Comparison of ENCODE assay signal across 25 mouse cellular contexts in the genomic region with DNA sequence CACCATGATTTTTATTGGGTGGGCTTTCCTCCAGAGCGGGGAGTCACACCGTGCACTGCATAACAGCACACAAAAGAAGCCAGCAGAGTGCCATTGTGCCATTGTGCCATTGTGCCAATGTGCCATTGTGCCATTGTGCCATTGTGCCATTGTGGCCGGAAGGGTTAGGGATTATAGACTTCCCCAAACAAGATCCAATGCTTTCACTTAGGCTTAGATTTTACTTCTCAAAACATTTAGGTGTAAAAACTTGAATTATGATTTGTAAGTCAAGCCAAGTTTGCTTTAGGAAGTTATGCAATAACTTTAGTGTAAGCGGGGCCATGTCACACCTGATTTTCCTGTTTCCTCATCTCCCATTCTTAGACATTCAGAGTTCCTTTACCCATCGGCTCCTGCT.
DNase-seq lines count a peak whose midpoint lies in the region; ATAC-seq and TF ChIP-seq lines count a peak whose summit lies in the region.
"Had no signal": no experiment of that assay in that cellular context is flagged by ENCODE, and none has a peak within 500 bp of the region (broad histone marks: within the 10 kb centered on the region; RNA-seq: fewer than 3 reads in every experiment).

No protein-coding gene starts in this region.

- TF ChIP-seq CTCF in layer of hippocampus, adult 2 months (conservative IDR thresholded peaks at IDR 0.05), result no peak

- H3K27ac ChIP-seq in layer of hippocampus, adult 2 months, result no peak overlapping the region
- H3K27ac ChIP-seq: gastrocnemius, adult 2 months; heart, embryonic 15.5 days; hindbrain, embryonic 12.5 days; hindbrain, embryonic 15.5 days had no signal

- intact Hi-C loops in heart, postnatal 25 days (cut with DNase I), result no loop called here

- no peak overlapping the region for H3K4me3 ChIP-seq in layer of hippocampus, adult 2 months
- H3K4me3 ChIP-seq: gastrocnemius, adult 2 months; heart, embryonic 12.5 days; heart, embryonic 15.5 days; hindbrain, embryonic 12.5 days; hindbrain, embryonic 15.5 days had no signal

- peak; percentile 66 for DNase-seq in heart, adult 11 months
- no peak for DNase-seq in heart, postnatal 25 days (ENCODE audit: low spot score)
- peak; percentile 38 for DNase-seq in brain, adult 2 months (ENCODE audit: low read depth, low spot score)
- no peak for DNase-seq in layer of hippocampus, adult 2 months (ENCODE audit: low spot score in 2 of 2)
- no peak for DNase-seq in cerebellum, postnatal 10 days
- DNase-seq: adrenal gland, adult 8-10 months; adrenal gland, postnatal 25 days; cerebellum, adult 11 months; cerebellum, adult 2 months; cerebellum, adult 9-11 months; cerebellum, postnatal 36 days; forebrain, postnatal 0 days; gastrocnemius, adult 2 months; gastrocnemius, postnatal 25 days; heart, adult 18-20 months; heart, postnatal 10 days; heart, postnatal 4 days had no signal

- 0 out of 2 replicates have a peak, but pooled peaks have one; percentile 35 for ATAC-seq in granulocyte monocyte progenitor cell, adult 5-6 weeks (replicated peaks; ENCODE audit: poor library complexity, severe bottlenecking)
- 0 out of 2 replicates have a peak, but pooled peaks have one; percentile 34 for ATAC-seq in megakaryocyte progenitor cell, adult 5-6 weeks (replicated peaks; ENCODE audit: poor library complexity)
- ATAC-seq: activated CD4-positive, CD25-positive, alpha-beta regulatory T cell, adult 4 months; forebrain, embryonic 14.5 days; forebrain, postnatal 0 days had no signal

Comparison
In these comparisons a context has a peak if more than half of its experiments do, and no peak if none do; other contexts are left out.
1. DNase-seq: peak in heart, adult 11 months (single experiment) and brain, adult 2 months (single experiment); none in heart, postnatal 25 days (single experiment), layer of hippocampus, adult 2 months (0 of 2) and cerebellum, postnatal 10 days (0 of 2).